In the genomic region with DNA sequence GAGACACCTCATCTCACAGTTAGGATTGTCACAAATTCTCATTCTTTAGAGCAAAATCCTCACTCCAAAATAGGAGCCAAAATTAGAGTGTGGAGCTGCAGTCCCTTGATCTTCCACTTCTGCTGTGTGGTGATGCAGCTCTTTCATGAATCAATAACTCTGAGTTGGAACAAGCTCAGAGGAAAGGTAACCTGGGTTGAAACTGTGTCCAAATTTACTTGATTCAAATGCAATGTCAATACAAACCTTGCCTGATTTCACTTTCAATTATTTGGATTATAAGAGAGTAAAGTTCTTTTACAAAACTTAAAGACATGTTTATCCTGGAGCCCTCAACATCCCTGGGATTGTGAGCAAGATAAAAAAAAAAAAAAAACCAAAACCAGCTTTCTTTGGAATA, we compare ENCODE assay signal across 20 mouse cellular contexts. TPM values are rescaled to one million over a fixed set of nuclear protein-coding genes. Genes with fewer than 3 reads are reported as not detected.
DNase-seq lines count a peak whose midpoint lies in the region; ATAC-seq and TF ChIP-seq lines count a peak whose summit lies in the region.
"Had no signal": no experiment of that assay in that cellular context is flagged by ENCODE, and none has a peak within 500 bp of the region (broad histone marks: within the 10 kb centered on the region; RNA-seq: fewer than 3 reads in every experiment).

No protein-coding gene starts in this region.

- ATAC-seq in liver, postnatal 0 days, result no peak
- ATAC-seq: activated CD4-positive, CD25-positive, alpha-beta regulatory T cell, adult 4 months; CD4-positive, CD25-positive, alpha-beta regulatory T cell, adult 4 months; Patski had no signal

- no peak overlapping the region for H3K4me3 ChIP-seq in liver, adult 2 months (ENCODE audit: insufficient read depth, low read depth, low read length)
- H3K4me3 ChIP-seq in liver, postnatal 0 days (ENCODE audit: low read depth, low read length), result no peak overlapping the region

- no peak overlapping the region for H3K9ac ChIP-seq in liver, adult 2 months (ENCODE audit: low read depth, low read length)
- no peak overlapping the region for H3K9ac ChIP-seq in liver, postnatal 0 days (replicated peaks)

- no peak overlapping the region for H3K27ac ChIP-seq in liver, adult 2 months (replicated peaks; ENCODE audit: insufficient read depth, low read depth, low read length)
- no peak overlapping the region for H3K27ac ChIP-seq in liver, postnatal 0 days (ENCODE audit: low read depth)

- peak; percentile 92 for DNase-seq in liver, adult 2 months (ENCODE audit: extremely low read depth, low read depth, low spot score)
- no peak for DNase-seq in liver, postnatal 0 days
- DNase-seq: adrenal gland, adult 2 months; adrenal gland, adult 8-10 months; adrenal gland, postnatal 10 days; adrenal gland, postnatal 14 days; adrenal gland, postnatal 25 days; adrenal gland, postnatal 36 days; B cell, adult 2 months; cerebellum, adult 11 months; cerebellum, adult 11-12 months; cerebellum, adult 18-20 months; cerebellum, adult 2 months had no signal

- no peak for TF ChIP-seq EP300 in liver, postnatal 0 days (IDR thresholded peaks at IDR 0.05; ENCODE audit: low read depth)

- H3K4me2 ChIP-seq in liver, postnatal 0 days (ENCODE audit: low read depth, low read length), result no peak overlapping the region

- peaks cover 7% of the 10 kb centered on the region; the same call in 1 of the 2 replicates for H3K4me1 ChIP-seq in liver, adult 2 months (ENCODE audit: control insufficient read depth, insufficient read depth, low read length)
- no peaks in the 10 kb centered on the region for H3K4me1 ChIP-seq in liver, postnatal 0 days (ENCODE audit: insufficient read depth)

- TF ChIP-seq CTCF in liver, adult 2 months (IDR thresholded peaks at IDR 0.05; ENCODE audit: low read depth, low read length), result no peak
- TF ChIP-seq CTCF in liver, postnatal 0 days (IDR thresholded peaks at IDR 0.05; ENCODE audit: low read depth), result no peak

- no peaks in the 10 kb centered on the region for H3K9me3 ChIP-seq in liver, postnatal 0 days (ENCODE audit: low read length)
- H3K9me3 ChIP-seq: G1E had no signal

- peaks cover 44% of the 10 kb centered on the region for H3K36me3 ChIP-seq in liver, adult 2 months (ENCODE audit: control insufficient read depth, insufficient read depth, low read length)
- no peaks in the 10 kb centered on the region; the same call in none of the 2 replicates for H3K36me3 ChIP-seq in liver, postnatal 0 days (replicated peaks; ENCODE audit: insufficient read depth, low read length)
- H3K36me3 ChIP-seq: G1E had no signal

- no peak for TF ChIP-seq POLR2A in liver, adult 2 months (IDR thresholded peaks at IDR 0.05; ENCODE audit: extremely low read depth, insufficient read depth, low read length)

- H3K27me3 ChIP-seq in liver, adult 2 months (ENCODE audit: control insufficient read depth, insufficient read depth, low read length), result no peaks in the 10 kb centered on the region
- no peaks in the 10 kb centered on the region for H3K27me3 ChIP-seq in liver, postnatal 0 days (ENCODE audit: insufficient read depth, low read length)
- H3K27me3 ChIP-seq: CH12.LX, Patski had no signal

- H3K79me2 ChIP-seq in liver, adult 2 months (ENCODE audit: control insufficient read depth, insufficient read depth, low read length), result no peaks in the 10 kb centered on the region

RNA-seq across cellular contexts. Expression of a gene that starts 19.7 kb away (rescaled TPM):
- total RNA-seq in liver, adult 2 months (2014; rRNA removed), result 5.3 and 7.3 TPM in 2 replicates
- 9.7 and 12.5 TPM in 2 replicates for polyA plus RNA-seq in liver, adult 2 months (2012; rRNA removed)
- polyA plus RNA-seq in liver, postnatal 0 days (2015; fragmentation: Nextera tagmentation; extraction: Ambion mirVana), result 5.6 and 5.9 TPM in 2 replicates
- total RNA-seq: adrenal gland, adult 2 months; adrenal gland, adult 8-10 months; adrenal gland, postnatal 10 days; adrenal gland, postnatal 14 days; adrenal gland, postnatal 25 days; adrenal gland, postnatal 36 days; MEL had no signal
- polyA plus RNA-seq: adrenal gland, adult 2 months; C2C12; G1E had no signal

RNA-seq across cellular contexts. Expression of a gene that starts 54.7 kb away (rescaled TPM):
- total RNA-seq in liver, adult 2 months (2014; rRNA removed), result 6,785 and 8,531 TPM in 2 replicates
- polyA plus RNA-seq in liver, adult 2 months (2012; rRNA removed), result 1,988 and 2,372 TPM in 2 replicates
- 4,176 and 4,221 TPM in 2 replicates for polyA plus RNA-seq in liver, postnatal 0 days (2015; fragmentation: Nextera tagmentation; extraction: Ambion mirVana)
- polyA plus RNA-seq: G1E had no signal
